Mouse (Mus musculus) cerebellum, adult 2 months (tissue): ENCODE results near the gene Ctrc.

Experiments
- CTCF ChIP-seq: fragments of 200-500 bp; IDR thresholded peaks from 2 replicates; pipeline ENCODE4 v1.5.1; 2011; ENCODE audit warnings: low read depth, mild to moderate bottlenecking, control low read depth, low read length, moderate library complexity, borderline replicate concordance; ENCODE audit not compliant: insufficient read depth
- POLR2A ChIP-seq: fragments of 200-500 bp; IDR thresholded peaks from 2 replicates; pipeline ENCODE4 v1.6.1; 2011; ENCODE audit warnings: low read length, control low read depth, borderline replicate concordance; ENCODE audit not compliant: insufficient read depth

DNA sequence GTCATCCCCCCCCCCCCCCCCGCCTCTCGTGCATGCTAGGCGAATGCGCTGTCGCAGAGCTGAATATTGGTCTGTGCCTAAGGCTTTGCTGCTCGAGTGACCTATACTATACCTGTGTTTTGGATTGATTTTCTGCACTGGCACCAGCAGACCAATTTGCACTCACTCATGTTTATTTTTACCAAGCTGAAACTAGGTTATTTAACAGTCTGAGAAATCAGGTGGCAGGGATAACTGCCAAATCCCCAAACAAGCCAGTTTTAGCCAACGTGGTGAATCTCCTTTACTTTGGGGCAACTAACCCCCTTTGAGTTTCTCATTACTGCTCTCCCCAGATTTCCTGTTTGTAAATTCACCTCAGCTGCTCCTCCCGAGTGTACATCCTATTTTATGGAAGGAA is 54.2 kb downstream of the Ctrc start:
- TF ChIP-seq CTCF = no peak
- TF ChIP-seq POLR2A = no peak
